8 mouse cellular contexts compared by ENCODE assay signal in genomic region chr2:129065437-129066282, GRCm38 (mm10). TPM values are rescaled to one million over a fixed set of nuclear protein-coding genes. Genes with fewer than 3 reads are reported as not detected.
A peak's percentile ranks its signal among the peaks of the same experiment; 100 is the strongest.
DNase-seq lines count a peak whose midpoint lies in the region; ATAC-seq and TF ChIP-seq lines count a peak whose summit lies in the region.

Gene Ttl, plus strand, starts transcription at chr2:129065942.

- WGBS in embryonic facial prominence, embryonic 11.5 days, result 2% methylated on average over 59 of the region's 62 CpGs
- WGBS in intestine, postnatal 0 days, result 3% methylated on average over 51 of the region's 62 CpGs
- under 1% methylated on average over 62 of the region's 62 CpGs for WGBS in limb, embryonic 11.5 days
- 2% methylated on average over 62 of the region's 62 CpGs for WGBS in midbrain, embryonic 12.5 days

- H3K4me2 ChIP-seq in embryonic facial prominence, embryonic 11.5 days (ENCODE audit: low read depth, low read length), result peak within 1 kb of the TSS; percentile 81
- H3K4me2 ChIP-seq in intestine, postnatal 0 days (replicated peaks; ENCODE audit: low read depth), result peak within 1 kb of the TSS; percentile 82
- H3K4me2 ChIP-seq in limb, embryonic 11.5 days (ENCODE audit: low read depth, severe bottlenecking), result peak within 1 kb of the TSS; percentile 67
- peak within 1 kb of the TSS; percentile 75 for H3K4me2 ChIP-seq in midbrain, embryonic 12.5 days (replicated peaks)

- H3K36me3 ChIP-seq in embryonic facial prominence, embryonic 11.5 days (replicated peaks; ENCODE audit: control insufficient read depth, insufficient read depth, low read depth, low read length), result no peaks in the 10 kb centered on the region
- H3K36me3 ChIP-seq in intestine, postnatal 0 days (ENCODE audit: control insufficient read depth, insufficient read depth), result no peaks in the 10 kb centered on the region
- no peaks in the 10 kb centered on the region for H3K36me3 ChIP-seq in limb, embryonic 11.5 days (ENCODE audit: control insufficient read depth, insufficient read depth, low read length)
- 0 out of 2 replicates have a peak, but pooled peaks cover 5% of the 10 kb centered on the region for H3K36me3 ChIP-seq in midbrain, embryonic 12.5 days

- H3K9me3 ChIP-seq in embryonic facial prominence, embryonic 11.5 days (replicated peaks; ENCODE audit: control insufficient read depth, low read length), result no peaks in the 10 kb centered on the region
- H3K9me3 ChIP-seq in intestine, postnatal 0 days (ENCODE audit: control insufficient read depth), result no peaks in the 10 kb centered on the region
- H3K9me3 ChIP-seq in limb, embryonic 11.5 days (ENCODE audit: control insufficient read depth, low read length), result no peaks in the 10 kb centered on the region
- H3K9me3 ChIP-seq in midbrain, embryonic 12.5 days, result no peaks in the 10 kb centered on the region

- DNase-seq in layer of hippocampus, adult 11-12 months (ENCODE audit: low spot score), result peak; percentile 71
- no peak for DNase-seq in layer of hippocampus, adult 9-10 months (ENCODE audit: low spot score)
- DNase-seq in embryonic facial prominence, embryonic 11.5 days (ENCODE audit: low spot score), result peak; percentile 83
- peak; percentile 98 for DNase-seq in heart, adult 11 months
- DNase-seq in limb, embryonic 11.5 days (ENCODE audit: low spot score), result peak; percentile 85
- DNase-seq in skeletal muscle tissue, adult 2 months (ENCODE audit: low read depth, low spot score), result peak; percentile 52

- TF ChIP-seq CTCF in intestine, postnatal 0 days (IDR thresholded peaks at IDR 0.05; ENCODE audit: low read depth), result no peak

- H3K27ac ChIP-seq in embryonic facial prominence, embryonic 11.5 days (replicated peaks; ENCODE audit: low read depth, low read length), result peak within 1 kb of the TSS; percentile 65
- no peak within 1 kb of the TSS for H3K27ac ChIP-seq in intestine, postnatal 0 days (ENCODE audit: low read depth, low read length)
- no peak within 1 kb of the TSS for H3K27ac ChIP-seq in limb, embryonic 11.5 days (replicated peaks; ENCODE audit: low read depth, low read length)
- peak within 1 kb of the TSS; percentile 72 for H3K27ac ChIP-seq in midbrain, embryonic 12.5 days (replicated peaks)

- H3K9ac ChIP-seq in embryonic facial prominence, embryonic 11.5 days (replicated peaks; ENCODE audit: low read length), result peak within 1 kb of the TSS; percentile 86
- peak within 1 kb of the TSS; percentile 49 for H3K9ac ChIP-seq in intestine, postnatal 0 days (ENCODE audit: low read depth, low read length)
- peak within 1 kb of the TSS; percentile 59 for H3K9ac ChIP-seq in limb, embryonic 11.5 days (ENCODE audit: low read length)
- H3K9ac ChIP-seq in midbrain, embryonic 12.5 days (replicated peaks), result peak within 1 kb of the TSS; percentile 73

- H3K4me1 ChIP-seq in embryonic facial prominence, embryonic 11.5 days (ENCODE audit: control insufficient read depth, insufficient read depth, low read length), result no peaks in the 10 kb centered on the region
- H3K4me1 ChIP-seq in intestine, postnatal 0 days (replicated peaks; ENCODE audit: control insufficient read depth, insufficient read depth, low read length), result no peaks in the 10 kb centered on the region
- H3K4me1 ChIP-seq in limb, embryonic 11.5 days (ENCODE audit: control insufficient read depth, insufficient read depth, low read length), result 0 out of 2 replicates have a peak, but pooled peaks cover 2% of the 10 kb centered on the region
- H3K4me1 ChIP-seq in midbrain, embryonic 12.5 days, result peaks cover 16% of the 10 kb centered on the region

- peak within 1 kb of the TSS; percentile 89 for H3K4me3 ChIP-seq in embryonic facial prominence, embryonic 11.5 days (ENCODE audit: low read depth, low read length)
- H3K4me3 ChIP-seq in intestine, postnatal 0 days (ENCODE audit: low read depth, low read length), result peak within 1 kb of the TSS; percentile 66
- H3K4me3 ChIP-seq in limb, embryonic 11.5 days (ENCODE audit: low read depth, low read length), result peak within 1 kb of the TSS; percentile 60
- H3K4me3 ChIP-seq in midbrain, embryonic 12.5 days, result peak within 1 kb of the TSS; percentile 78

- no peaks in the 10 kb centered on the region for H3K27me3 ChIP-seq in embryonic facial prominence, embryonic 11.5 days (ENCODE audit: control insufficient read depth, insufficient read depth, low read length)
- H3K27me3 ChIP-seq in intestine, postnatal 0 days (replicated peaks; ENCODE audit: control insufficient read depth, insufficient read depth, low read length), result no peaks in the 10 kb centered on the region
- no peaks in the 10 kb centered on the region for H3K27me3 ChIP-seq in limb, embryonic 11.5 days (ENCODE audit: control insufficient read depth, insufficient read depth, low read length)
- H3K27me3 ChIP-seq in midbrain, embryonic 12.5 days, result no peaks in the 10 kb centered on the region

- peak; percentile 94 for ATAC-seq in embryonic facial prominence, embryonic 11.5 days (replicated peaks; ENCODE audit: insufficient number of reproducible peaks, low FRiP score, low TSS enrichment, low read depth)
- peak; percentile 81 for ATAC-seq in intestine, postnatal 0 days
- peak; percentile 93 for ATAC-seq in limb, embryonic 11.5 days (ENCODE audit: insufficient number of reproducible peaks, low FRiP score, low TSS enrichment, low read depth)
- peak; percentile 96 for ATAC-seq in midbrain, embryonic 12.5 days (ENCODE audit: low FRiP score, low read depth)

RNA-seq across cellular contexts. Expression of gene Ttl, which starts in this region (rescaled TPM):
- polyA plus RNA-seq in embryonic facial prominence, embryonic 11.5 days (2014; fragmentation: Nextera tagmentation; extraction: Ambion mirVana), result 14.7 and 15.7 TPM in 2 replicates
- polyA plus RNA-seq in intestine, postnatal 0 days (2015; fragmentation: Nextera tagmentation; extraction: Ambion mirVana), result 3.4 and 3.5 TPM in 2 replicates
- 16.8 and 17.1 TPM in 2 replicates for polyA plus RNA-seq in limb, embryonic 11.5 days (2014; fragmentation: Nextera tagmentation; extraction: Ambion mirVana)
- 15.1 and 16.8 TPM in 2 replicates for polyA plus RNA-seq in midbrain, embryonic 12.5 days (2016; fragmentation: Nextera tagmentation; extraction: Ambion mirVana)

Comparison
In these comparisons a context has a peak if more than half of its experiments do, and no peak if none do; other contexts are left out.
1. H3K27ac ChIP-seq: peak in embryonic facial prominence, embryonic 11.5 days (single experiment) and midbrain, embryonic 12.5 days (single experiment); none in intestine, postnatal 0 days (single experiment) and limb, embryonic 11.5 days (single experiment).
2. Peak in every context shown above with its lines, with median percentiles within 50 percentile points of each other: ATAC-seq, H3K4me2 ChIP-seq, H3K4me3 ChIP-seq and H3K9ac ChIP-seq.